Mouse (Mus musculus) T-helper 17 cell (primary cell): Measurements from ENCODE around the gene Trmt2a.

Experiments
- in situ Hi-C, 2 experiments: fragments of 300-600 bp; cut with MboI, MseI; formaldehyde crosslinking; loops; 1 replicate in 1 of 2; 2 replicates in 1 of 2; pipeline ENCODE4 v1.15.1; 2025; ENCODE audit warnings: high pct_unique_total_duplicates in 2 of 2

Gene Trmt2a

GRCm38 (mm10) chr16:18248433-18249363, at the start of gene Trmt2a, which contains the start of gene Ranbp1:
TSS of gene Trmt2a (plus strand) at chr16:18248679.
TSS of gene Ranbp1 (minus strand) at chr16:18248732.
- in situ Hi-C loops: no loop called here

- in situ Hi-C loops: no loop called here
Observed at GRCm38 (mm10) chr16:18200062-18200461, 48.4 kb upstream of the Trmt2a start.

- in situ Hi-C loops: no loop called here
Observed at GRCm38 (mm10) chr16:18201620-18202019, 46.9 kb upstream of the Trmt2a start.

- in situ Hi-C loops: no loop called here
Observed at GRCm38 (mm10) chr16:18202061-18202460, 46.4 kb upstream of the Trmt2a start.

- in situ Hi-C loops: no loop called here
Observed at GRCm38 (mm10) chr16:18203430-18204091, 44.9 kb upstream of the Trmt2a start.

GRCm38 (mm10) chr16:18210701-18211416, 37.6 kb upstream of the Trmt2a start:
- in situ Hi-C loops: loop anchor here (5.0 kb wide), 2 partner anchors 39 to 94 kb away; no protein-coding TSS in a partner anchor

GRCm38 (mm10) chr16:18211417-18212171, 36.9 kb upstream of the Trmt2a start:
- in situ Hi-C loops: loop anchor here (5.0 kb wide), 2 partner anchors 39 to 94 kb away; no protein-coding TSS in a partner anchor

- in situ Hi-C loops: loop anchor here (5.0 kb wide), 2 partner anchors 41 to 96 kb away; no protein-coding TSS in a partner anchor
Observed at GRCm38 (mm10) chr16:18213689-18214088, 34.8 kb upstream of the Trmt2a start.

GRCm38 (mm10) chr16:18214858-18215257, 33.6 kb upstream of the Trmt2a start:
- in situ Hi-C loops: loop anchor here (5.0 kb wide), 2 partner anchors 43 to 98 kb away; no protein-coding TSS in a partner anchor

GRCm38 (mm10) chr16:18217579-18217978, 30.9 kb upstream of the Trmt2a start, which contains the start of gene Ccdc188:
TSS of gene Ccdc188 (plus strand) at chr16:18217879.
- in situ Hi-C loops: no loop called here

GRCm38 (mm10) chr16:18218580-18218996, 29.9 kb upstream of the Trmt2a start:
- in situ Hi-C loops: no loop called here

- in situ Hi-C loops: no loop called here
Observed at GRCm38 (mm10) chr16:18220001-18220400, 28.5 kb upstream of the Trmt2a start.

GRCm38 (mm10) chr16:18220856-18221542, 27.5 kb upstream of the Trmt2a start:
- in situ Hi-C loops: no loop called here

- in situ Hi-C loops: no loop called here
Observed at GRCm38 (mm10) chr16:18221543-18221898, 27.0 kb upstream of the Trmt2a start.

GRCm38 (mm10) chr16:18222188-18222587, 26.3 kb upstream of the Trmt2a start:
- in situ Hi-C loops: no loop called here

- in situ Hi-C loops: no loop called here
Observed at GRCm38 (mm10) chr16:18227187-18227586, 21.3 kb upstream of the Trmt2a start.

GRCm38 (mm10) chr16:18227897-18228422, 20.5 kb upstream of the Trmt2a start:
- in situ Hi-C loops: no loop called here

- in situ Hi-C loops: no loop called here
Observed at GRCm38 (mm10) chr16:18228856-18229255, 19.6 kb upstream of the Trmt2a start.

GRCm38 (mm10) chr16:18229622-18230021, 18.9 kb upstream of the Trmt2a start:
- in situ Hi-C loops: no loop called here

GRCm38 (mm10) chr16:18230617-18231016, 17.9 kb upstream of the Trmt2a start:
- in situ Hi-C loops: no loop called here
